In genomic region chr9:108082988-108083431, GRCm38 (mm10) we compare ENCODE assay signal across 8 mouse cellular contexts. TPM values are rescaled to one million over a fixed set of nuclear protein-coding genes. Genes with fewer than 3 reads are reported as not detected.
A peak's percentile ranks its signal among the peaks of the same experiment; 100 is the strongest.
DNase-seq lines count a peak whose midpoint lies in the region; ATAC-seq lines count a peak whose summit lies in the region.

Gene Rnf123, minus strand, starts transcription at chr9:108083346.

- DNase-seq in lung, postnatal 4 days = no peak
- DNase-seq in c-Kit-positive CD71-positive TER-119-negative erythroid progenitor cells, embryonic 14.5 days (ENCODE audit: low read depth) = peak; percentile 54
- DNase-seq in heart, adult 8-10 months (ENCODE audit: low spot score) = no peak
- no peak for DNase-seq in layer of hippocampus, postnatal 14 days (ENCODE audit: low spot score in 2 of 2)
- DNase-seq in embryo, embryonic 10.5 days (ENCODE audit: low spot score) = no peak
- no peak for DNase-seq in cerebellum, adult 11 months

- H3K27me3 ChIP-seq in lung, embryonic 16.5 days (ENCODE audit: control insufficient read depth, insufficient read depth, low read depth, low read length) = peaks cover 25% of the 10 kb centered on the region
- peaks cover 43% of the 10 kb centered on the region for H3K27me3 ChIP-seq in midbrain, embryonic 12.5 days

- H3K36me3 ChIP-seq in lung, embryonic 16.5 days (ENCODE audit: control insufficient read depth, insufficient read depth, low read length) = peaks cover 25% of the 10 kb centered on the region
- peaks cover 40% of the 10 kb centered on the region for H3K36me3 ChIP-seq in midbrain, embryonic 12.5 days

- WGBS in lung, embryonic 16.5 days = 29% methylated on average over 12 of the region's 12 CpGs
- WGBS in midbrain, embryonic 12.5 days = 38% methylated on average over 12 of the region's 12 CpGs

- peak within 1 kb of the TSS; percentile 21; the same call in 1 of the 2 replicates for H3K9ac ChIP-seq in lung, embryonic 16.5 days (ENCODE audit: low read length)
- 0 out of 2 replicates have a peak within 1 kb of the TSS, but pooled peaks have one; percentile 8 for H3K9ac ChIP-seq in midbrain, embryonic 12.5 days (replicated peaks)

- peaks cover 8% of the 10 kb centered on the region; the same call in 1 of the 2 replicates for H3K4me1 ChIP-seq in lung, embryonic 16.5 days (replicated peaks; ENCODE audit: control insufficient read depth, insufficient read depth, low read length)
- H3K4me1 ChIP-seq in midbrain, embryonic 12.5 days = peaks cover 15% of the 10 kb centered on the region

- no peaks in the 10 kb centered on the region for H3K9me3 ChIP-seq in lung, embryonic 16.5 days (ENCODE audit: control insufficient read depth, low read length)
- no peaks in the 10 kb centered on the region for H3K9me3 ChIP-seq in midbrain, embryonic 12.5 days

- no peak within 1 kb of the TSS for H3K27ac ChIP-seq in lung, embryonic 16.5 days (ENCODE audit: low read length)
- no peak within 1 kb of the TSS for H3K27ac ChIP-seq in midbrain, embryonic 12.5 days (replicated peaks)

- peak within 1 kb of the TSS; percentile 25 for H3K4me3 ChIP-seq in lung, embryonic 16.5 days (ENCODE audit: low read length)
- H3K4me3 ChIP-seq in midbrain, embryonic 12.5 days = no peak within 1 kb of the TSS

- peak within 1 kb of the TSS; percentile 43 for H3K4me2 ChIP-seq in lung, embryonic 16.5 days (ENCODE audit: low read depth, low read length)
- H3K4me2 ChIP-seq in midbrain, embryonic 12.5 days (replicated peaks) = 0 out of 2 replicates have a peak within 1 kb of the TSS, but pooled peaks have one; percentile 3

- no peak for ATAC-seq in lung, embryonic 16.5 days (ENCODE audit: low read depth)
- no peak for ATAC-seq in midbrain, embryonic 12.5 days (ENCODE audit: low FRiP score, low read depth)

RNA-seq across cellular contexts. Expression of gene Rnf123, which starts in this region (rescaled TPM):
- polyA plus RNA-seq in lung, embryonic 16.5 days (2015; fragmentation: Nextera tagmentation; extraction: Ambion mirVana) = 24.9 and 27.1 TPM in 2 replicates
- total RNA-seq in heart, adult 8-10 months (2022) = 100 to 1,000 TPM; 103 to 132 (median 110) TPM
- 10 to 100 TPM; 84.9 to 86.8 TPM for total RNA-seq in layer of hippocampus, postnatal 14 days (2021)
- 41.2 and 43.4 TPM in 2 replicates for polyA plus RNA-seq in midbrain, embryonic 12.5 days (2016; fragmentation: Nextera tagmentation; extraction: Ambion mirVana)
